Mouse (Mus musculus): ENCODE data around the gene Hebp1.

DNA sequence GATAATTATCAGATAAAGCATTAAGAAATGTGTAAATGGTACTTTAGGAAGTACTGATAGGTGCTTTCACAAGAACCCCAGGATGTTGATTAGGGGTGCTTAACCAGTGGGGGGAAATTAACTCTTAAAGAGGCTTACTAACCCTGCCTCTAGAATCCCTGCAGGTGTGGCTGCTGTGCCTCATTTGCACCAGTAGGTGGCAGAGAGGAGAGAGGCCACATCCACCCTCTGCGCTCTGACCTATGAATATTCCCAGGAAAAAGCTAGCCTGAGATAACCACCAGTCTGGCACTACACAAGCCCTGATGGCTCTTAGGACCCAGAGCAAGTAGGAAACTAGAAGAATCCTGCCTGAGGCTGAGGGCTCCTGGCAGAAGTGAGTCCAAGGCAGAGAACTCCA lies 49.3 kb downstream of the Hebp1 start:
- TF ChIP-seq POLR2A (IDR thresholded peaks at IDR 0.05; ENCODE audit: low read depth, low read length) (no peak), CTCF (IDR thresholded peaks at IDR 0.05; ENCODE audit: extremely low read depth, insufficient read length, insufficient replicate concordance, low read depth, low read length) (peak; percentile 69; the same call in 1 of the 2 replicates)
